Mouse (Mus musculus) brown adipose tissue, adult 24 weeks (tissue): ENCODE measurements at regions not wholly inside any gene's neighbourhood (a gene's known extent, or its start where the extent isn't known, plus 50 kb on each side); places are given as distances from the start of the nearest gene placed in this dataset.

Experiments
- H3K27ac ChIP-seq: fragments of 200-500 bp; replicated peaks from 2 replicates; pipeline ENCODE4 v1.5.1; 2012; ENCODE audit warnings: low read depth, mild to moderate bottlenecking, low read length
- H3K4me1 ChIP-seq: fragments of 200-500 bp; 2 replicates; pipeline ENCODE4 v1.6.1; 2012; ENCODE audit warnings: low read length, mixed read lengths; ENCODE audit not compliant: control insufficient read depth, insufficient read depth, insufficient read length
- H3K4me3 ChIP-seq: fragments of 200-500 bp; 2 replicates; pipeline ENCODE4 v1.5.1; 2012; ENCODE audit warnings: low read depth, mild to moderate bottlenecking, low read length, moderate library complexity; ENCODE audit not compliant: insufficient read depth

DNA sequence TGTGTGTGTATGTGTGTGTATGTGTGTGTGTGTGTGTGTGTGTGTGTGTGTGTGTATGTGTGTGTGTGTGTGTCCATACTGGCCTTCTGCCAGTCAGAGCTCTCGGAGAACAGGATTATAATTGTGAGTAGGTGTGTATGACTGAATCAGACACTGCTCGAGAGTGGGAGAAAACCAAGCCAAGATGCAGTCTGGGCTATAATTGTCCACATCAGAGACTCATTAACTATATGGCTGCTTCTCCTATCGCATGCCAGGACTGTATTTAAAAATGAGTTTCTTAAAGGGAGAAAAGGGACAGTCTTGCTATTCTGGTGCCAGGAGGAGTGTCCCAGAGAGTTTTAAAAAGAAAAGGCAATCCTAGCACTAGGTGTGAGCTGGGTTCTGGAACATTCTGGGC is 58.7 kb upstream of the Adpgk start:
- Histone ChIP-seq H3K4me3 (no peak overlapping the region), H3K27ac (no peak overlapping the region), H3K4me1 (peaks cover 4% of the 10 kb centered on the region; the same call in 1 of the 2 replicates)

DNA sequence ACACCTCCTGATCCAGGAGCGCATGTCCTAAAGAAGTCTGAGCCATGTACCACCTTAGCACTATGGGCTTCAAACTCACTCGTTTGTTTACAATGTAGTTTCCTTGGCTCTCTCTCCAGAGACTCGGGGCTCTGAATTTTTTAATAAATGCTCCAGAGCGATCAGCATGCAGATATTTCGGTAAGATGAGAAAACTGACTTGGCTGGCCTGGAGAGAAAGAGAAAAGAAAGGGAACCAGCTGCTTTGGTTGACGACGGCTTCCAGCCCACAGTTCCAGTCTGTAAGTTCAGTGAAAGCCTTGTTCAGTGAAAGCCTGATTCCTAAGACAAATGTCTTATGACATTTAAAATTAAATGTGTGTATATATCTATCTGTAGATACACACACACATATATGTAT is 59.4 kb upstream of the Adpgk start:
- no peak overlapping the region for H3K27ac ChIP-seq
- peaks cover 4% of the 10 kb centered on the region; the same call in 1 of the 2 replicates for H3K4me1 ChIP-seq
- H3K4me3 ChIP-seq: no peak overlapping the region

- H3K27ac ChIP-seq: no peak overlapping the region
- no peak overlapping the region for H3K4me3 ChIP-seq
- peaks cover 4% of the 10 kb centered on the region; the same call in 1 of the 2 replicates for H3K4me1 ChIP-seq
These were observed 60.2 kb upstream of the Adpgk start for GRCm38 (mm10) chr9:59231186-59231585.

GRCm38 (mm10) chr9:59230161-59230560 is 61.2 kb upstream of the Adpgk start:
- H3K27ac ChIP-seq: no peak overlapping the region
- peaks cover 4% of the 10 kb centered on the region; the same call in 1 of the 2 replicates for H3K4me1 ChIP-seq
- no peak overlapping the region for H3K4me3 ChIP-seq

GRCm38 (mm10) chr9:59227948-59228347 is 63.4 kb upstream of the Adpgk start:
- H3K4me1 ChIP-seq: peaks cover 4% of the 10 kb centered on the region; the same call in 1 of the 2 replicates
- H3K4me3 ChIP-seq: no peak overlapping the region

DNA sequence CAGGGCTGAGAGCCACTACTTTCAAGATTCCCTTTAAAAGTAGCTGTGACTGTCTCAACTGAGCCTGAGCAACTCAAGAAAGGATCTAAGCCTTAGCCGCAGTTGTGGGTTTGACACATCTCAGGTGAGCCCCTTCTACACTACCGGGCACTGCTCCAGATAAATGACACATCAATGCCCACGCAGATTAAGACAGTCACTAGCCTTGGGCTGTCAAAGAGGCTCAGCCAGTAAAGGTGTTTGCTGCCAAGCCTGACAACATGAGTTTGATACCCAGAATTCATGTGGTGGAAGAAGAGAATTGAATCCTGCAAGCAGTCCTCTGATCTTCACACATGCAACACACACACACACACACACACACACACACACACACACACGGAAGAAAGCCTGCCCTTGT is 65.0 kb upstream of the Adpgk start:
- H3K4me1 ChIP-seq: peaks cover 4% of the 10 kb centered on the region; the same call in 1 of the 2 replicates
- no peak overlapping the region for H3K27ac ChIP-seq
- no peak overlapping the region for H3K4me3 ChIP-seq

More at GRCm38 (mm10) chr9:59227948-59228347, 63.4 kb upstream of the Adpgk start:
- no peak overlapping the region for H3K27ac ChIP-seq

- Histone ChIP-seq H3K4me1 (no peaks in the 10 kb centered on the region), H3K27ac (no peak overlapping the region), H3K4me3 (no peak overlapping the region)
These were observed 72.1 kb upstream of the Adpgk start for GRCm38 (mm10) chr9:59219277-59219676.

DNA sequence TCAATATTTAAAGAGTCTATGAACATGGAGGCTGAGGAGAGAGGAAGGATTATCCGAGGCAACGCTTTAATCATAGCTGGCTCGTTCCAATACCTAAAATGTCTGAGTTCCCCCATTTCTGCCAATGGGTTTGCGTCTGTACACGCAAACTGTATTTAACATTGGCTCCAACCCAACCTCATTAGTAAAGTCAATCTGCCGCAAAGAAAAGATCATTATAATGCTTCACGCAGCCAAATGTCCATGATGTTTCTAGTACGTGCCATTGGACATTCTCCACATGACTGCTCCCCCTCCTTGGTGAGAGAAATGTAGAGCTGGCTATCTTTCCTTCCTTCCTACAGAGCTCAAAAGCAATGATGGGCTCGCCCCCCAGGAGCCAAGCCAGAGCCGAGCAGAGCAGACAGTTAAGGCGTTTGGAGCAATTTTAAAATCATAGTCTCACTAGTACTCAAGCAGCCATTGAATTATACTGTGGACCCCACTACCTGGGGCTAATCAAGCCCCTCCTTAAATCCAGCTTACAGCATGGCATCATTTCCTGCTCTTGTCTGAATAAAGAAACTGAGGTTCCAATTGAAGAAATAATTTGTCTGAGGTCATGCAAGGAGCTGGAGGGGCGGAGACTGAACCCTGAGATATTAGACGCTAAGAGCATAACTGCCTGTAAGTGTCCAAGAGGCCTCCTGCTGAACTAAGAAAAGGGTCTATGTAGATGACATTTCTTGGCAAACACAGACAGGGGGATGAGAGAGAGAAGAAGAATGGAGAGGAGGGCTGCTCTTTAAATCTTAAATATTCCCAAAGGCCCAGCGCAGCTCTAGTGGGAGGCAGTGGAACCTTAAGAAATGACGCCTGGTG is 88.5 kb upstream of the Adpgk start:
- H3K27ac ChIP-seq: no peak overlapping the region
- 0 out of 2 replicates have a peak, but pooled peaks cover 2% of the 10 kb centered on the region for H3K4me1 ChIP-seq

GRCm38 (mm10) chr9:59199495-59200196 is 91.7 kb upstream of the Adpgk start:
- Histone ChIP-seq H3K4me1 (0 out of 2 replicates have a peak, but pooled peaks cover 2% of the 10 kb centered on the region), H3K4me3 (no peak overlapping the region), H3K27ac (no peak overlapping the region)

More for the DNA sequence above, 88.5 kb upstream of the Adpgk start:
- no peak overlapping the region for H3K4me3 ChIP-seq

- Histone ChIP-seq H3K4me3 (no peak overlapping the region), H3K27ac (no peak overlapping the region), H3K4me1 (0 out of 2 replicates have a peak, but pooled peaks cover 2% of the 10 kb centered on the region)
These were observed 93.0 kb upstream of the Adpgk start for GRCm38 (mm10) chr9:59198221-59198875.

DNA sequence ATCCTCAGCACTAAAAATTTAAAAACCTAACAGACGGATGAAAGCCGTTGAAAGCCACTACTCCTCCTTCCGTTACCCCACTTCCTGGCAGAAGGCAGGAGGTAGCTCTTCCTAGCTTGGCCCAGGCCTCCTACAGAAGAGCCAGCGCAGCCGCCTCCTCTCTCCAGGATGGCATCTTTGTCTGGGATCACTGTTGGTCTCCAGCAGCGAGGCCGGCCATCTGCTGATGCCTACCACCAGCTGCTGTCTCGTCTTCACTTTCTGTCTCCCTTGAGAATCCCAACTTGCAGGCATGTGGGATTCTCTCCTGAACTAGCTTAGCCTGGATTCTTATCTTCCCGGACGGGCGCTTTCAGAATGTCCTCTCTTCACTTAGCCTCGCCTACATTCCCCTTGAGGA is 93.9 kb upstream of the Adpgk start:
- H3K4me1 ChIP-seq: 0 out of 2 replicates have a peak, but pooled peaks cover 2% of the 10 kb centered on the region
- no peak overlapping the region for H3K27ac ChIP-seq
- H3K4me3 ChIP-seq: no peak overlapping the region

- H3K27ac ChIP-seq: no peak overlapping the region
- 0 out of 2 replicates have a peak, but pooled peaks cover 4% of the 10 kb centered on the region for H3K4me1 ChIP-seq
- no peak overlapping the region for H3K4me3 ChIP-seq
These were observed 97.4 kb upstream of the Adpgk start for GRCm38 (mm10) chr9:59193971-59194370.

DNA sequence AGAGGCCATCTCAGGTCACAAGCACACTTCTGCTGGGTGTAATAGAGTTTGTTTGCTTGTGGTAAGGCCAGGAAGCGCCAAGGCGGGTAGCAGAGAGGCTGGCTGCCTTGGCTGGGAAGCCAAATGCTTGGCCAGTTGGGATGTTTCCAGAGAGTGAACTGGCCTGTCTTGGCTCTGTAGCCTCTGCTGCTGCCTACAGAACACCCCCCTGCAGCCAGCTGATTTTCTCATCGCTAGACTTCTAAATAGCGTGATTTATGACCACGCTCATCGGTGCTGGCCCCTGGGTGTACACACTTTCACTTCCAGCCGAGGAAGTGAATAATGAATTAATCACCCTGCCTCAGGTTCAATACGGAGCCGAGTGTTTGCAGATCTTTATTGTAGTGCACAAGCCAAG is 102.2 kb upstream of the Adpgk start:
- no peak overlapping the region for H3K4me3 ChIP-seq
- H3K4me1 ChIP-seq: peaks cover 2% of the 10 kb centered on the region; the same call in 1 of the 2 replicates
- H3K27ac ChIP-seq: no peak overlapping the region

GRCm38 (mm10) chr9:59188411-59188810 is 102.9 kb upstream of the Adpgk start:
- peaks cover 2% of the 10 kb centered on the region; the same call in 1 of the 2 replicates for H3K4me1 ChIP-seq
- no peak overlapping the region for H3K4me3 ChIP-seq
- H3K27ac ChIP-seq: no peak overlapping the region

DNA sequence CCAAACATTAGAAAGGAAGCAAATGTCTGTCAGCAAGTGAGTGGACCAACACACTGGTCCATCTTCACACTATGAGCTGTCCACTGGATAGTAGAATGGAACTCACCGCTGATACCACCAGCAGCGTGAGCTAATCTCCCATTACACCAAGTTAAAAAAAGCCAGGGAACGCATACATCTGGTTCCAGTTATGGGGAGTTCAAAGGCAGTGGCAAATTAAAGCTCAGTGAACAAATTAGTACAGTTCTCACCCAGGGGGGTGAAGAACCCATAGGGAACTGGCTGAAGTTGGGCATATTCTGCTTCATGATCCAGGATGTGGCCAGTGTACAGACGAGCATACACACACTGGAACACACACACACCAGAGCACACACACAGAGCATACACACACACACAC is 105.0 kb upstream of the Adpgk start:
- Histone ChIP-seq H3K4me1 (peaks cover 2% of the 10 kb centered on the region; the same call in 1 of the 2 replicates), H3K4me3 (no peak overlapping the region), H3K27ac (no peak overlapping the region)
